Mouse (Mus musculus) forebrain, embryonic 12.5 days (tissue): ENCODE measurements around the gene U2af1l4. TPM values are rescaled to one million over a fixed set of nuclear protein-coding genes. Genes with fewer than 3 reads are reported as not detected.

Source experiments
- ATAC-seq: fragments of 200-750 bp; cut with Nextera tagmentation; 2 replicates; pipeline ENCODE4 v1.8.0; 2017; ENCODE audit warnings: moderate TSS enrichment; ENCODE audit not compliant: low FRiP score
- H3K27ac ChIP-seq: fragments of 300-500 bp; sonication (generic); 2 replicates; pipeline ENCODE4 v1.5.1; 2016; ENCODE audit warnings: mild to moderate bottlenecking
- H3K27me3 ChIP-seq: fragments of 300-500 bp; sonication (generic); 2 replicates; pipeline ENCODE4 v1.6.1; 2016; ENCODE audit warnings: mild to moderate bottlenecking
- H3K36me3 ChIP-seq: fragments of 300-500 bp; sonication (generic); replicated peaks from 2 replicates; pipeline ENCODE4 v1.6.1; 2016; ENCODE audit warnings: mild to moderate bottlenecking
- H3K4me1 ChIP-seq: fragments of 300-500 bp; sonication (generic); 2 replicates; pipeline ENCODE4 v1.6.1; 2016
- H3K4me2 ChIP-seq: fragments of 300-500 bp; sonication (generic); 2 replicates; pipeline ENCODE4 v1.6.1; 2016; ENCODE audit warnings: mild to moderate bottlenecking, moderate library complexity
- H3K4me3 ChIP-seq: fragments of 300-500 bp; sonication (generic); replicated peaks from 2 replicates; pipeline ENCODE4 v1.5.1; 2016; ENCODE audit warnings: mild to moderate bottlenecking
- H3K9ac ChIP-seq: fragments of 300-500 bp; sonication (generic); 2 replicates; pipeline ENCODE4 v1.6.1; 2016; ENCODE audit warnings: mild to moderate bottlenecking
- H3K9me3 ChIP-seq: fragments of 300-500 bp; sonication (generic); 2 replicates; pipeline ENCODE4 v1.6.1; 2016
- WGBS: fragments of 180-500 bp; shearing (Covaris S2); methylation state at CpG from one replicate; pipeline ENCODE4 v1.1.7; 2016; 5-methylcytosine and 5-hydroxymethylcytosine counted together
- polyA plus RNA-seq: library from polyadenylated mRNA; unstranded; fragments of >200 nt; fragmentation: Nextera tagmentation; extraction: Ambion mirVana; gene quantifications from 2 replicates; pipeline ENCODE4 v1.2.1, GENCODE M21; 2016

Gene U2af1l4
- polyA plus RNA-seq, 1 experiment from 2014 or later: 95.7 TPM

DNA sequence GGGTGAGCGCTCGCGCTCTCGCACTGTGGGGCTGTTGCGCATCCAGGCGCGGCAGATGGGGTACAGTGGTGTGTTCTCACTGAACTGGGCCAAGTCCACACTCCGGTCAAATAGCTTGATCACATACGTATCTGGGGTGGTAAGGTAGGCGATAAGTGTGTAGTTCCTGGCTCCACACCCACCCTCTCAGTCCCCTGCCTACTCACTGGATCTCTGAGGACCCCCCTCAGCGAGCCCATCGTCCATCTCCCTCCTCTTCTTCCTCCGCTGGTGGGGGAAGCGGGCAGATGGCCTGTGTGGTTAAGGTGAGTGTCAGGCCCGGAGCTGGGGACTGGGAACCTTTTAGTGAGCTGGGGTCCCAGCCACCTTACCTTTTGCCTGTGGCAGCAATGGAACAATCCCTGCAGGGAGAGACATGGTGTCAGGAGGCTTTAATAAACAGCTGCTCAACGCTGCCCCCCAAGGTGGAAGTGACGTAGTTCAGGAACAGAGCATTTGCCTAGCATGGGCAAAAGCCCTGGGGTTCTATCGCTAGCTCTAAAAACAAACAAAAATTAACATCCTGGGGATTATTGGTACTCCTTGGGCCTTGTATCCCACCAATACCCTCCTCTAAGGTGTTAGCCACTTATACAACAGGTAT lies 6.1 kb upstream of the U2af1l4 start:
- Histone ChIP-seq H3K9me3 (no peaks in the 10 kb centered on the region), H3K27me3 (no peaks in the 10 kb centered on the region), H3K36me3 (peaks cover 41% of the 10 kb centered on the region), H3K4me3 (no peak overlapping the region), H3K4me1 (peaks cover 40% of the 10 kb centered on the region), H3K27ac (no peak overlapping the region), H3K9ac (no peak overlapping the region), H3K4me2 (no peak overlapping the region)
- 94% methylated on average over 18 of the region's 18 CpGs for WGBS
- no peak for ATAC-seq

DNA sequence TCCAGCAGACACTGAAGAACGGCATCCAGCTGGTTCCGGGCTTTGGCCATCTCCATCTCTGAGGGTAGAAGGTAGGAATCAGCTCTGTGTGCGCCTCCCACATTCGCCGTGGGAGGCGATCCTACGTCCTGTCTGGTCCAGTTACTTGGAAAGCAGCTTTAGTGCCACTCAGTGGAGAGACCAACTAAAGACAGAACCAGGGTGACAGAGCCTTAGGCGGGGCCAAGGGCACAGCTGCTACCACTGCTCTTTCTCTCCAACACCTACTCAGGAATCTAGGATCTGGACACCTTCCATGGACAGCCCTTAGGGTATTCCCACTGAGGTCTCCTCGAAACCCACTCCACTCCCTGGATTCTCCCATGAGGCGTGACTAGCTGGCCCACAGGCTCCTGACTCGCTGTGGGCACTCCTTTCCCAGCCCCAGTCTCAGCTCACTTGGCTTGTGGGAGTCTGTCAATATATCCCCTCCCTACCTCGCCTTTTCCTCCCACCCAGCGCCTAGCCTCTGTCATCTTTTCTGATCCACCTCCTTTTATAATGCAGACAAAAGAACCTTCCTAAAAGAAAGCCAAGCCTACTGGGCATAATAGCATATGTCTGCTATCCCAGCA lies 5.1 kb upstream of the U2af1l4 start:
- Histone ChIP-seq H3K27ac (no peak overlapping the region), H3K4me1 (peaks cover 38% of the 10 kb centered on the region), H3K9ac (0 out of 2 replicates have a peak overlapping the region, but pooled peaks have one; percentile 4), H3K4me3 (peak overlapping the region; percentile 62), H3K4me2 (peak overlapping the region; percentile 94), H3K9me3 (no peaks in the 10 kb centered on the region), H3K36me3 (peaks cover 41% of the 10 kb centered on the region), H3K27me3 (no peaks in the 10 kb centered on the region)
- 89% methylated on average over 13 of the region's 13 CpGs for WGBS
- no peak for ATAC-seq

DNA sequence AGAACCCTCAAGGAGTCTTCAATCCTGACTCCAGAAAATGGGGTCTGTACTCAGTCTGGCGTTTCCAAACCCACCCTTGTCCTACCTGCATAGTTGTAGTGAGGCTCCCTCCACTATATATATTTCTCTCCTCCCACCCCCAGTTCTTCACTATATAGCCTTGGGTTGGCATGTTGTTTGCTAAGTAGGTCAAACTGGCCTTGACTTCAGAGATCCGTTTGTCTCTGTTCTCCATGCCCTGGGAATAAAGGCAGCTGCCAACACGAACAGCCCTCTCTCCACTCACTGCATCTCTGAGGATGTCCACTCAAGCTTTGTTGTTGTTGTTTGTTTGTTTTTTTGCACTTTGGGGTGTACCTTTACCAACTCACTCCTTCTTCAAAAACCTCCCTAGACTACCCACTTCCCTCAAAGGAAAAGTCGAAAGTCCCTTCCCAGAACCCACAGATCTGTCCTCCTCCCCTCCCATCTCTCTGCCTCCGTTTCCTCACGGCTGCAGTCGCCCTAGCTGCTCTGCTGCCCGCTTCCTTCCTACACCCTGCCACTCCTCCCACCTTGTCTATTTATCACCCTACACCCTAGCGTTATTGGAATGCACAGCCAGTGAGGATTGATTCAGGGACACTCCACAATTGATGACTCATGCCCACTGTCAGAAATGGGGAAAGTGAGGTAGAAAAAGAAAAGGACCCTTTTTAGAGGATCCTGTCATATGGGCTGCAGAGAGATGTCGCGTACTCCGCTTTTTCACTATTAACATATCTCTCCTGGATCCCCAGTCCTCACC lies 4.3 kb upstream of the U2af1l4 start:
- WGBS: 17% methylated on average over 12 of the region's 12 CpGs
- H3K4me1 ChIP-seq: peaks cover 33% of the 10 kb centered on the region
- ATAC-seq: no peak
- H3K4me2 ChIP-seq: peak overlapping the region; percentile 94
- H3K9me3 ChIP-seq: no peaks in the 10 kb centered on the region
- H3K4me3 ChIP-seq: peak overlapping the region; percentile 62
- H3K27ac ChIP-seq: peak overlapping the region; percentile 67
- no peaks in the 10 kb centered on the region for H3K27me3 ChIP-seq
- H3K9ac ChIP-seq: peak overlapping the region; percentile 81
- H3K36me3 ChIP-seq: peaks cover 41% of the 10 kb centered on the region

DNA sequence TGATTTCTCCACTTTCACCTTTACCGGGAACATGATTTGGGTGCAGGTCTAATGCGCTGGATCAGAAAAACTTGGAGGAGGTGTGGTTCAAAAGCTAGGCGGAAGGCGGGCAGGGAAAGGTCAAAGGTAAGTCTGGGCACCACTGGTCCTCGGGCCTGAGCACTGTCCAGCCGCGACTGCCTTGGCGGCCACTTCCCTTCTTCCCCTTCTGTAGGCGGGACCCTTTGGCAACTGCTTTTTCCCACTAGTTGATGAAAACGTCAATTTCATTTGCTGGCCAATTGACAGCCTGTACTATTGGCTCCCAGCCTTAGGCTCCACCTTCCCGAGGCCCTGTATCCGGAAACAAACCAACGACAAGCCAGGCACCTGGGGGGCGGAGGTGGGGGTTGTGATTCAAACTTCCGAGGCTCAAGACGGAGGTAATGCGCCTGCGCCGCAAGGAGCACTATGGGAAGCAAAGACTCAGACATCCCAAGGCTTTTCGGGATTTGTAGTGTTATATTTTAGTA lies 3.6 kb upstream of the U2af1l4 start, which contains the start of gene Lin37:
Lin37 (minus strand) TSS at position 396 of the 512 bp plus-strand sequence.
- Histone ChIP-seq H3K27me3 (no peaks in the 10 kb centered on the region), H3K9me3 (no peaks in the 10 kb centered on the region), H3K27ac (peak within 1 kb of the TSS; percentile 67), H3K36me3 (peaks cover 35% of the 10 kb centered on the region), H3K9ac (peak within 1 kb of the TSS; percentile 81), H3K4me2 (peak within 1 kb of the TSS; percentile 94), H3K4me1 (peaks cover 34% of the 10 kb centered on the region), H3K4me3 (peak within 1 kb of the TSS; percentile 62)
- 0% methylated on average over 20 of the region's 20 CpGs for WGBS
- ATAC-seq: peak; percentile 89

DNA sequence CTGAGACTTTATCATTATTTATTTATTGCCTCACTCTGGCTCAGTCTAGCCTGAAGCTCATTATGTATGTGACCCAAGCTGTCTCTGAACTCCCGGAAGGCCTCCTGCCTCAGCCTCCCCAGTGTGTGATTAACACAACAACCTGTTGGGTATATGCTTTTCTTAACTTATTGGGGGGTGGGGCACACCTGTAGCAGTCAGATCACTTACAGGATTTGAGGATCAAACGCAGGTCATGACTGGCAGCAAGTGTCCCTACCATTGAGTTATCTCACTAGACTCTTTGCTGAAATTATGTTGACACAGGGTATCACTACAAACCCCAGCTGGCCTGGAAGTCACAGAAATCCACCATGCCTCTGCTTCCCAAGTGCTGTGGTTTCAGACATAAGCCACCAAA lies 2.8 kb upstream of the U2af1l4 start:
- H3K9ac ChIP-seq: no peak overlapping the region

DNA sequence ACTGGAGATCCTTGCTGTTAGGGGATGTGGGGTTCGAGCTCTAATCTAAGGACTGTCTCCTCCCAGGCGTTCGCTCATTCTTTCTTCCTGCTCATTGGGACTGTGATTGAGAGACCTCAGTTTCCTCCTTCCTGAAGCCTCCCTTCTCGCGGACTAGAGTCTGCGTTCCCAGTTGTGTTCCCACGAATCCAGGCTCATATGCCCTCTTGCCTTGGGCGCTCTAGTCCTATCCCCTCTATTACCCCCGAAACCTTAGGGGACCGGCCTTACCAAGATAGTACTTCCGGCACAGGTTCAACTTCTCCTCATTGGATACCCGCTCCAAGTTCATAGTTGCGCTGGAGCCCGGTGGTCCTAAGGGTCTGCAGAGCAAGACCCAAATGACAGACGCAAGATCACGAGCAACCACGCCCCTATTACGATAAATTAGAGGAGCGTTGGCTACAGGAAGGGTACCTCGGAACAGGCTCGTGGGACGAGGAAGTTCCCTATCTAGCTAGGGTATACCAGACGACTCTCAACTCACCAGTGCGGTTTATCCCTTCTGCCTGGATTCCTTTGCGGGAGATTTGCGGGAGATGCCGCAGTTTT lies 480 bp upstream of the U2af1l4 start:
- Histone ChIP-seq H3K4me1 (peaks cover 33% of the 10 kb centered on the region), H3K4me2 (peak overlapping the region; percentile 87), H3K9me3 (no peaks in the 10 kb centered on the region), H3K27ac (peak overlapping the region; percentile 94), H3K36me3 (peaks cover 29% of the 10 kb centered on the region), H3K9ac (peak overlapping the region; percentile 80), H3K4me3 (peak overlapping the region; percentile 77), H3K27me3 (no peaks in the 10 kb centered on the region)
- 2% methylated on average over 27 of the region's 27 CpGs for whole genome bisulfite sequencing
- no peak for ATAC-seq

More for the DNA sequence above, 2.8 kb upstream of the U2af1l4 start:
- Histone ChIP-seq H3K27me3 (no peaks in the 10 kb centered on the region), H3K4me2 (peak overlapping the region; percentile 94; the same call in 1 of the 2 replicates), H3K4me3 (no peak overlapping the region), H3K9me3 (no peaks in the 10 kb centered on the region), H3K36me3 (peaks cover 29% of the 10 kb centered on the region), H3K27ac (0 out of 2 replicates have a peak overlapping the region, but pooled peaks have one; percentile 14), H3K4me1 (peaks cover 34% of the 10 kb centered on the region)
- no peak for ATAC-seq
- 80% methylated on average over 2 of the region's 2 CpGs for WGBS

DNA sequence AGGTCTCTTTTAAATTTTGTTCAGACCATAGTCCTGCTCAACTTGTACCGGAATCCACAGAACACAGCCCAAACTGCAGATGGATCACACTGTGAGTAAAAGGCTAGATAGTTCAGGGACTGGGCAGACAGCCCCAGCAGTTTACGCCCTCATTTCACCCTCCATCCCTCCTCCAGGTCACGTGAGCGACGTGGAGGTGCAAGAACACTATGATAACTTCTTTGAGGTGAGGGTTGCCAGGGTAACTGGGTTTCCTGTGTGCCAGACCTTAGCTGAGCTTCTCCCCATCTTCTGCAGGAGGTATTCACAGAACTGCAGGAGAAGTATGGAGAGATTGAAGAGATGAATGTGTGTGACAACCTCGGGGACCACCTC lies 792 bp downstream of the U2af1l4 start:
- H3K9me3 ChIP-seq: no peaks in the 10 kb centered on the region
- peak overlapping the region; percentile 77 for H3K4me3 ChIP-seq
- no peaks in the 10 kb centered on the region for H3K27me3 ChIP-seq
- peak overlapping the region; percentile 94; the same call in 1 of the 2 replicates for H3K27ac ChIP-seq
- ATAC-seq: no peak
- peaks cover 34% of the 10 kb centered on the region for H3K36me3 ChIP-seq
- peak overlapping the region; percentile 80 for H3K9ac ChIP-seq
- peaks cover 22% of the 10 kb centered on the region for H3K4me1 ChIP-seq
- WGBS: 36% methylated on average over 6 of the region's 6 CpGs
- peak overlapping the region; percentile 87 for H3K4me2 ChIP-seq

DNA sequence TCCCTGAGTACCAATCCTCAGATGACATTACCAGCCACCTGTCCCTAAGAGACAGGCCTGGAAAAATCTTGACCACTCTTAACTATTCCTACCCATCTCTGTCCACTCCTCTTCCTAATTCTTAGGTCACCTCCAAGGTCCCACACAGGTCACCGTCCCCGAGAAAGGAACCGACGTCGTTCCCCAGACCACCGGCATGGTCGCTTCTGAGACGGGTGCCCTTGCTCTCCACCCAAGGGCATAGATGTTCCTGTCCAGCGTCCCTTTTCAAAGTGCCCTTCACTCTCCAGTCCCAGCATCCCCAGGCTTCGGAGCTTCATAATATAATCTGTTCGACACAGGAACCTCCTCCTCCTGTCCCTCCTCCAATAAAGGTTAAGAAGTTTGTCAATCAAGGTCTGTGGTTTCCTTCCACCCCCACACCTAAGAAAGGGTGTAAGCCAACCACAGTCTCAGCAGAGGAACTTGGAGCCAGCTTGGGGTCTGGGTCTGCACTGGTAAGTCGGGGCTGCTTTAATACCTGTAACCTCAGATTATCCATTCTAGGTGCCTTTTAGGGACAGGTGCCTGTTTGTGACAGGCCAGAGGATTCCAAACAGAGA lies 2.0 kb downstream of the U2af1l4 start, which contains the start of gene Igflr1:
Igflr1 (plus strand) TSS at position 458 of the 602 bp plus-strand sequence.
- H3K4me2 ChIP-seq: no peak within 1 kb of the TSS
- peak within 1 kb of the TSS; percentile 77; the same call in 1 of the 2 replicates for H3K4me3 ChIP-seq
- peaks cover 17% of the 10 kb centered on the region for H3K4me1 ChIP-seq
- no peak within 1 kb of the TSS for H3K9ac ChIP-seq
- no peak within 1 kb of the TSS for H3K27ac ChIP-seq
- WGBS: 96% methylated on average over 12 of the region's 12 CpGs
- peaks cover 46% of the 10 kb centered on the region for H3K36me3 ChIP-seq
- ATAC-seq: no peak
- no peaks in the 10 kb centered on the region for H3K9me3 ChIP-seq
- H3K27me3 ChIP-seq: no peaks in the 10 kb centered on the region

DNA sequence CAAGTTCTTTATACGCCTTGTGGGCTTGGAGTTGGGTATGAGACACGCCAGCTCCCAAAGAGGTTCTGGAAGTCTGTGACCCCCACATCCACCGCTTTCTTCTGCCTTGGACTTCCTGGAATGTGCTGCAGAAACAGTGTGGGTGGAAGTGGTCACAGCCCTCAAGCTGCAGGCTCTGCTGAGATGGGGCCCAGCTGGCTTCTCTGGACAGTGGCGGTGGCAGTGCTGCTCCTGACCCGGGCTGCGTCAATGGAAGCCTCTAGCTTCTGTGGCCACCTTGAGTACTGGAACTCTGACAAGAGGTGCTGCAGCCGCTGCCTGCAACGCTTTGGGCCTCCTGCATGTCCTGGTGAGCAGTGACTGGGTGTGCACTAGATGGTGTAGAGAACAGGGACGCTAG lies 2.9 kb downstream of the U2af1l4 start:
- no peak overlapping the region for H3K9ac ChIP-seq
- no peak for ATAC-seq
- H3K4me1 ChIP-seq: peaks cover 14% of the 10 kb centered on the region
- 89% methylated on average over 9 of the region's 9 CpGs for WGBS
- no peaks in the 10 kb centered on the region for H3K9me3 ChIP-seq
- no peaks in the 10 kb centered on the region for H3K27me3 ChIP-seq
- peaks cover 55% of the 10 kb centered on the region for H3K36me3 ChIP-seq
- no peak overlapping the region for H3K4me2 ChIP-seq
- H3K4me3 ChIP-seq: no peak overlapping the region
- no peak overlapping the region for H3K27ac ChIP-seq

DNA sequence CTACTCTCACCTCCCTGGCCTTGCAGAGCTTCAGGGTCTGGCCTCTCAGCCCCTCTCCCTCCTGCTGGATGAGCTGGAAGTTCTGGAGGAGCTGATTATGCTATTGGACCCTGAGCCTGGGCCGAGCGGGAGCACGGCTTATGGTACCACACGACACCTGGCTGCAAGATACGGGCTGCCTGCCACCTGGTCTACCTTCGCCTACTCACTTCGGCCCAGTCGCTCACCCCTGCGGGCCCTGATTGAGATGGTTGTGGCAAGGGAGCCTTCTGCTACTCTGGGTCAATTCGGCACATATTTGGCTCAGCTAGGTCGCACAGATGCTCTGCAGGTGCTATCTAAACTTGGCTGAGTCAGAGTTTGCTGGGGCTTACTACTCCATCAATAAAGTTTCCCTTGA lies 4.5 kb downstream of the U2af1l4 start:
- no peak for ATAC-seq
- Histone ChIP-seq H3K4me2 (no peak overlapping the region), H3K27me3 (no peaks in the 10 kb centered on the region), H3K4me3 (no peak overlapping the region), H3K4me1 (peaks cover 8% of the 10 kb centered on the region), H3K27ac (no peak overlapping the region), H3K36me3 (peaks cover 68% of the 10 kb centered on the region), H3K9me3 (no peaks in the 10 kb centered on the region), H3K9ac (no peak overlapping the region)
- 93% methylated on average over 11 of the region's 11 CpGs for WGBS

DNA sequence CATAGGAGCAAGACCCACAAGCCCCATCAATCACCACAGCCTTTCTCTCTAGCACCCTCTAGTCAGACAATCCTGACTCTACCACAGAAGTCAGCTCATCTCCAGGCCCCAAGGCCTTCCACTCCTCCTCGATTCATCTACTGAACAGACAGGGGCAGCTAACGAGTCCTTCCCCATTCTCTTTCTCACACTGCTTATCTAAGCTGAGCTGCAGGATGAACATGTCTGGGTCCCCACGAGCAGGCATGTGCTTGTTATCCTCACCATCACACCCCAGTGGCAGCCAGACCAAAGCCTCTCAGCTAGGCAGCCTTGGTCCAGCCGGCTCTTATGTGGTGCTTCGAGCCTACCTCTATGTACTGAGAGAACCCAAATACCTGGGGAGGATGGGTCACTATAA lies 9.3 kb downstream of the U2af1l4 start:
- Histone ChIP-seq H3K9ac (no peak overlapping the region), H3K27me3 (no peaks in the 10 kb centered on the region), H3K4me2 (no peak overlapping the region), H3K4me1 (no peaks in the 10 kb centered on the region; the same call in 1 of the 2 replicates), H3K4me3 (no peak overlapping the region), H3K27ac (no peak overlapping the region), H3K36me3 (peaks cover 95% of the 10 kb centered on the region), H3K9me3 (no peaks in the 10 kb centered on the region)
- no peak for ATAC-seq
- 89% methylated on average over 5 of the region's 5 CpGs for WGBS
